Mouse (Mus musculus) kidney, postnatal 36 days (tissue): Measurements from ENCODE around the gene Ctsd.
"Not testable (repeated sequence)": the region's sequence is repeated elsewhere in the genome, so short reads cannot be mapped to it uniquely, and the experiment has no call there.

Source experiments
- DNase-seq, 2 experiments: peaks; one replicate each; pipeline ENCODE4 v3.0.0; 2021 to 2022; ENCODE audit warnings: mixed read lengths in 2 of 2

Ctsd gene

DNA sequence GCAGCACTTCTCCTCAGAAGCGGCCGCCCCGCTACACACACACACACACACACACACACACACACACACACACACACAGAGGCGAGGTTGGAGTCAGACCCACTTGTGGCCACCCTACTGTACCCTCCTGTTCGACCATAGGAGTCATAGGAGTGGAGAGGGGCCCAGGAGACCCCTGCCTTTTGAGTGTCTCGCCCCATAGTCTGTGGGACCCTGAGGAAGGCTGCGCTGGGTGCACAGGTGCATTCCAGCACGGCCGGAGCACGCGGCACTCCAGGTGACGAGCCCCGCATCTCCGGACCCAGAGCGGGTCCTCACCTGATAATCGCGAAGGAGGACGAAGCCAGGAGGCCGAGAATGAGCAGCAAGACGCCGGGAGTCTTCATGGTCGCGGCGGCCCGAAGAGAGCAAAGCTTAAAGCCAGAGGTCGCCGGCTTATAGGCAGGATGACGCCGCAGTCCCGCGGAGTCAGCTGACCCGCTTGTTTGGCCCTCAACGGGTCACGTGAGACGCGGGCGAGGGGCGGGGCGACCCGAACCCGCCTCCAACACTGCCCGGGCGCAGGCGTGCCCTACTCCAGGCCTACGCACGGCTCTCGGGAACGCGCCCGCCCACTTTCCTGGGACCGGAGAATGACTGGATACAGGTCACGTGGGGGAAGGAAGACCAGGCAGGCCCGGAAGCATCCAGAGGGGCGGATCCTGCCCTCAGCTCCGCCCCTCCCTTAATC lies at the start of gene Ctsd:
Ctsd (minus strand) TSS at position 620 of the 730 bp plus-strand sequence.
- DNase-seq = peak; percentile 99 to 100

DNA sequence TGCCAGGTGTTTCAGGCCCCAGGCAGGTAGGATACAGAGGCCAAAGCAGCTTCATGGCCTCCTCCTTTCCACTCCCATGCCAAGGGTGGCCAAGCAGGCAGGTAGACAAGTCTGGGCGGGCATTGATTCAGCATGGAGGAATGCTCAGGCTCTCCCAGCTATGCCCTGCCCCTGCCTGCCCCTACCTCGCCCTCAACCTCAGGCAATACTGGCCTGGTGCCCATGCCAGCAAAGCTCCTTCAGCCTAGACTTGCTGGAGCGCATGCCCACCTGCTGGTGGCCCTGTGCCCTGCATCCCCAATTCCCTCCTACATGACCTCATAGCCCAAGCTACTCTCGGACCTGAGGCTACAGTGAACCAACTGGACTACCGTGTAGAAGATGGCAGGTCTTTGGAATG lies 49.5 kb upstream of the Ctsd start:
- peak; percentile 43 to 65 for DNase-seq

DNA sequence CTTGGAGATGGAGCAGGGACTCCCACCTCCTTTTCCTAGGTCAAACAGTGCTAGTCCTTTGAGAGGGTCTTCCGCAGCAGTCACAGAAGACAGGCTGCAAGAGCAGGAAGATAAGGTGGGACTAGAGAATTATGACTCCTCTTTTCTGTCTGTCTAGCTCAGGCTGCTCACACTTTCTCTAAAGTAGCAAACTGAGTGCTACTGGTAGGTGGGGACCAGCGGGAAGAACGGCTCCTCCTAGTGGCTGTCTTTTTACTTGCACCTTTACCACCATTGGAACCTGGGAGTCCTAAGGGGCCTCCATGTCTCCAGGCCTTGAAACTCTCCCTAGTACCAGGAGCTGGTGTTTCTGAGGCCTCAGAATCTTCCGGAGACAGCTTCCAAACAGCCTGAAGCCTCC lies 47.7 kb upstream of the Ctsd start:
- peak; percentile 65 to 79 for DNase-seq

DNA sequence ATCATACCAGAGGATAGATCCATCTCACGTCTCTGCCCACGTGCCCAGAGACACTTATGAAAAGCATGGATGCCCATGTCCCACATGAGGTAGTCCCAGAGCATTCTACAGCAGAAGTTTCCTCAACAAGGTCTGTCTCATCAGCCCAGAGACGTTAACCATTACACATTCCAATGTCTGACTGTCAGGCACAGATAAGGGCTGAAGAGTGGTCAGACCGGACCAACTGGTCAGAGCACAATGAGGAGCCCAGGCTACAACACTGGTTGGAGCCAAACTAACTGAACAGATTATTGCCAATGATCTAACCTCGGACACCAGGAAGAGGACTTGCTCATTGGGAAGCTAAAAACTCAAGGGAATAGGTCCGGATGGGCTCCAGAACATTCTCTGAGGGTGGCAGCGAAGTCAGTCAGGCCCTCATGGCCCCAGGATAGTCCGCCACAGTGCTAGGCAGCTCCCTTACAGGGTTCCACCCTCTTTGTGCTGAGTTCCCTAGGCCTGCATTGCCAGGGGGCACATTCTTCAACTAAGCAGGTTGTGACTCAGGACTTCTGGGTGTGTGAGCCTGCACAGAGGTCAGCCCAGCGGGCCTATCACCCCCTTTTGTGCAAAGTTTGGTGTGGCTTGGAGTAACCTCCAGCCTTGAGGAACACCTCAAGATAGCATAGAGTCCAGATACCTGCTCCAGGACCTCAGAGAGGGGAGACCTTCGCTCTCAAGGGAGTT lies 46.5 kb upstream of the Ctsd start, which contains the start of gene Syt8:
Syt8 (plus strand) TSS at position 714 of the 729 bp plus-strand sequence.
- DNase-seq = no peak

DNA sequence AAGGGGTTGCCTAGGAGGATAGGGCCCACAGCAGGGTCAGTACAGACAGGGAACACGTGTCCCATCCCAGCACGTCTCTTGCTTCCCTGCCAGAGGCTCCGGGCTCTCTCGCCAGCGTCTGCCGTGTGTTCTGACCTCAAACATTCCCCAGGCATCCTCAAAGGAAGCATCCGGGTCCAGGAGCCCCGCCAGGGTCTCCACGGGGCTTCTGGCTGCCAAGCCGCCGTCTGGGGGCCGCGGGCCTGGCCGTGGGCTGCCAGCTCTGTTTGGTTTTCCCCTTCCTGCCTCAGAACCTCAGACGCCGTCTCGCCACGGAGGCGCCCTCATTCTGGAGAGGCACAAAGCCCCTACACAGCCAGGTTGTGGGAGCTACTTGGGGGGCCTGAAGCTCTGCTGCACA lies 45.8 kb upstream of the Ctsd start:
- no peak for DNase-seq

DNA sequence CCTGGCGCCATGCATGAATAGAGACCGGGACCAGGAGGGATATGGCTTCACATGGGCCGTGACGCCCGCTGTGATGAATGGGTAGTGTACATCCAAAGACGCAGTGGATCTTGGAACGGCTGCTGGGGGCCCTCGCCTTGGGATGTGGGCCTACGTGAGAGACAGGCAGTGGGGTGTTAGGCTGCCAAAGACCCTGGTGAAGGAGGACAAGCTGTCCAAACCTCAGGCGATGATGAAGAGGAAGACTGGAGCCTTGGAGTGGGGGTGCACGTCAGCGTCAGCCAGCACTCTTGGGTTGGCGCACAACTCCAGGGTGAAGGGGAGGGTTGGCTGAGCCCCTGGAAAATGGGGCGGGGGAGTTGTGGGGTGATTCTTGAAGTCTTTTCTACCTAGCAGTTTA lies 43.3 kb upstream of the Ctsd start:
- no peak for DNase-seq

DNA sequence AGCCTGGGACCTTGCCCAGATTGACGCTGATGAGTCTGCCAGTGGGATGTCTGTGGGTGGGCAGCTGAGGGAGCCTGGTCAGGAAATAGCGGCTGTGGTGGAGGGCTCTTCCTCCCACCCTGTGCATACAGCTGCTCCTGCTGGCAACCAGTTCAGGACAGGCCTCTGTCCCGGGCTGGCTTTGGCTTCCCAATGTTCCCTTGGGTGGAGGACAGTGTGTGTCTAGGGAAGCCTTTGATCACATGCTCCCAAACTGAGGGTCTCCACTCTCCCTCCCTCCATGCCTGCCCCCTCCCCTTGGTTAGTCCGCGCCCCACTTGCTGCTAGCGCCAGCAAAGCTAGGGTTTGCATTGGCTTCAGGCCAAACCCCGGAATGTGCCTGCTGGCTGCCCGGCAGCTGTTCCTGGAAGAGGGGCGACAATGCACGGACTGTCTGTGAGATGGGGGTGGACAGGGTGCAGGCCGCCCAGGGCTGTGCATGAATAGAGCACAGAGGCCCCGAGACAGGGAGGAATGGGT lies 42.4 kb upstream of the Ctsd start:
- DNase-seq = peak in 1 of 2 experiments; percentile 46

DNA sequence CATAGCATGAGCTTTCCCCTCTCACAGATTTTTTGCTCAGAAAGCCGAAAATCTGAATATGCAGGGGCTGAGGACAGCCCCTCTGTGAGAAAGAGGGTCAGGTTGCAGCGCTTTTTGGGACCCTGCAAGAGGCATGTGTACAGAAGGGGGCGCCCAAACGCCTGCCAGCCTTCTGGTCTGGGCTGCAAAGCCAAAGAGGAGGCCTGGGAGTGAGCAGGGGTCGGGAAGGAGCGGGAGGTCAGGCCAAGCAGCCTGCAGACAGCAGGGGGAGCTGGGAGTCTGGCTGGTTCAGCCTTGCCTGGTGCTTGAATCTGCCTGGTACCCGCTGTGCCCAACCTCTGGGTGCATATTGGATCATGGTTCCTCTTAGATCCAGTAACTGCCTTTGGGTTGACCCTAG lies 40.4 kb upstream of the Ctsd start:
- DNase-seq = peak in 1 of 2 experiments; percentile 44

DNA sequence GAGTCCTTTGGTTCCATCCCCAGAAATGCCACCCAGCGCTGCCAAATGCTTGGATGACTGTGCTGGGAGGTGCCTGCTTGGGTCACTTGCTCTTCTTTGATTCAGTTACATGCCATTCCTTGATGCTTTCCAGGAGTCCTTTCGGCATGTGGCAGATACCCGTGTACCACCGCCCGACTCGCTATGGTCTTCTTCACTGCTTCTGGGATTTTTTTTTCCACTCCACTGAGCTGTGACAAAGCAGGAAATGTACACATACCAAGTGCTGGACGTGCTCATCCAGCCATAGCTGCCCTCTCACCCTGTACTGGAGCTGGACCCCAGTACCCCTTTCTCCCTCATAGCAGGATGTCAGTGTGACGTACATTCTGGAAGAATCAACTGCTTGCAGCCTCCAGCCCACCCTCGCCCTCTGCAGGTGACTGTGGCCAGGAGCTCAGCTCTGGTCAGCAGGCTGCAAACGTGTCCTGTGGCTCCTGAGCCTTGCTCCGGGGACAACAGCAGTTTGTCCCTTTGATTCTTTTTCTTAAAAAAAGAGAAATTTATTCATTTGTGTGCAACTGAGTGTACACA lies 37.9 kb upstream of the Ctsd start:
- DNase-seq = peak; percentile 34 to 74

DNA sequence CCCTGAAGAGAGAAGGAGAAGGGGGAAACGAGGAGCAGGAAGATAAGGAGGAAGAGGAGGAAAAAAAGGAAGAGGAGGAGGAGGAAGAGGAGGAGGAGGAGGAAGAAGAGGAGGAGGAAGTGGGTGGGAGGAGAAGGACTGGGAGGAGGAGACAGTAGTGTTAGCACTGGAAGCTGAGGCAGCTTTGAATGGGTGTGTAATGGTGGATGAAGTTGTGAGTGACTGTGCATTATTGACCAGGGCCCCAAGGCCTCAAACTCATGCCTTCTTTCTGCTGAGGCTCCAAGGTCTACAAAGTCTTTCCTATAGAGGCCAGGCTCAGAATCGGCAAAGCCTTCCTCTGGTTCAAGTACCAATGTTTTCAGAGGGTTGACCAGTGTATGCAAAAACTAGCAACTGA lies 34.0 kb upstream of the Ctsd start:
- no peak for DNase-seq

DNA sequence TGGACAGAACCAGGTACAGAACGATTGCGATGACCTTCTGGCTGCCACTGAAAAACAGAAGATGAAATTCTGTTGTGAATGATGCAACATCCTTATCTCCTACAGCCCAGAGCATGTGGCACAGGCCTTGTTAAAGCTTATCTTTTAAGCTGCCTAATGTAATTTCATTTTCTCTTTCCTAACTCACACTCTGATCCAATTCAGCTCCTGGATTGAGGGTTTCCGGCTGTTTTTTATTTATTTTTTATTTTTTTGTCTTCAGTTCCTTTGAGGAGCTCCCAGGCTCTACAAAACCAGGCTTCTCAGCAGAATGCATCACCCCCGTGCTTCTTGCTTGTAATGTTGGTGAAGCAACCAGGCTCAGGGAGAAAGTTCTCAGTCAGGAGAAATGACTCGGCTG lies 32.0 kb upstream of the Ctsd start:
- DNase-seq = no peak

DNA sequence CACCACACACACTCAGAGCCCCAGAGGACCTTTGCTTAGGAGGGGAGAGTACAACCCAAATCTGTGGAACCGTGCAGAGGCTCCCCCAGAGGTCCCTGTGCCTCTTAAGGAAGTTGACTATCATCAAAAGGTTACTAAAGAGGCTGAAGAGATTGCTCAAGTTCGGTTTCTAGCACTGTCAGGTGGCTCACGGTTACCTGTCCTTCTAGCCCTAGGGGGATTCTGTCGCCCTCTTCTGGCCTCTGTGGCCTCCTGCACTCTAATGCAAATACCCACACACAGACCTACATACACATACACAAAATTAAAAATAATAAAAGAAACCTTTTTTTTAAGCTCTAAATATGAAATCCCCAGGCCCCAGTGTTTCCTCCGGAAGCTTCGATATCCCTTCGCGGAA lies 30.8 kb upstream of the Ctsd start:
- DNase-seq = no peak

DNA sequence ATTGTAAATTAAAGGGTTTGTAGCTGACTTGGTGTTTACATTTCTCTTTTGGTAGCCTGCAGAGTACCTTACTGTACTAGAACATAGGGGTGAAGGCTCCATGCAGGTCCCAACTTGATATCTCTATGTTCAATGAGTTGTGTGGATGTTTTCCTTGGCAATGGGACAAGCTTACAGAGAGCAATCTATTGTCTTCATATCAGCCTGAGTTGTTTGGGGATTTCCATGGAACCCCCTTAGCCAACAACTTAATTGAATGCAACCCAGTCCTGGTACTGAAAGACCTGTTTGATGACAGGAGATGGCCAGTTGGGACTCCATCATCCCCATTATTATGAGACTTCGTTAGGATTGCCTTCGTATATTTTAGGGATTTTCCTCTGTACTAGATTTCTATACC lies 30.2 kb upstream of the Ctsd start:
- no peak for DNase-seq

DNA sequence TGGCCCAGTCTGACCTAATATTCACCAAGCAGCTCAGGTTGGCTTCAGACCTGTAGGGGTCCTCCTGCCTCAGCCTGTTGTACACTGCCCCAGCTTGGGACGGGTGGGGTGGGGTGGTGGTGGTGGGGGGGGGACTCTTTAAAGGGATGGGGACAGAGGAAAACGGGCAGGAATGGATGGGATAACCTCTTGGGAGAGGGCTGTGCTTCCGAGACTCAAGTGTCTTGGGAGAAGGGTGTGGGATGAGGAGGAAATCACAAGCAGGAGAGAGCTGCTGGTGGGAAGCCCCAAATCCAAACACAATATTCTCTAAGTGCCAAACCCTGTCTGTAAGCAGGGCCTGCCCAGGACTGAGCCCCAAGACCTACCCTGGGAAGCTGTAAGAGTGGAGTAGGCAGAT lies 28.4 kb upstream of the Ctsd start:
- no peak for DNase-seq

DNA sequence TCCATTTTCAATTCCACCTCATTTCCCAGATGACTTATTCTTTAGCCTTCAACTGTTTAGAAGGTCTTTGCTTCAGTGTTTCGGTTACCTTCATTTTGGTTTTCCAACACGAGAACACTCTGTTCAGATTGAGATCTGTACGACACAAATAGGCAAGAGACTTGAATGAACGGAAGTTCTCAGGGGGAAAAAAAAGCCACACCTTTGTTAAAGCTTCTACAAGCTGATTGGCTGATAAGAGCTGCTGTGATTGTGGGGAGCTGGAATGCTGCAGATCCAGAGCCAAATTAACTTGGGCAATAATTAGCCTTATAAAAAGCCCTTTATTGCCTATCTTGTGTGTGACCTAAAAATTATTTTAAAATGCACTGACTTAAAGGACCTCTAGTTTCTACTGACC lies 27.5 kb upstream of the Ctsd start:
- DNase-seq = peak in 1 of 2 experiments; percentile 45

DNA sequence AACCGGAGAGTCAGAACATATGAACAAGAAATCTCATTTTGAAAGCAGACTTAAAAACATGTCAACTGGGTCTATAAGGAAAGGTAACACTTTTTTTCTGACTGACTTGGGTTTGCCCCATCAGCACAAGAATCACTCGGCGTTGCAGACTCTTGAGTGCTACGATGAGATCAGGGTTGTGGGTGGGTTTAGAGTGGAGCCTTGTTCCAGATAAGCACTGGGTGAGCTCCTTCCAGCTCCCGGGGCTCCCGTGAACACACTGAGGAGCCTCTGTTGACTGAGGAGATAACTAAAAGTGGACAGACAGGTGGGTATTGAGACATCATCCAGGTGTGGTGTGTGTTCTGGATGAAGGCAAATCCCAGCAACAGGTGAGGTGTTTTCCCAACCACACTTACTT lies 25.4 kb upstream of the Ctsd start:
- no peak for DNase-seq

DNA sequence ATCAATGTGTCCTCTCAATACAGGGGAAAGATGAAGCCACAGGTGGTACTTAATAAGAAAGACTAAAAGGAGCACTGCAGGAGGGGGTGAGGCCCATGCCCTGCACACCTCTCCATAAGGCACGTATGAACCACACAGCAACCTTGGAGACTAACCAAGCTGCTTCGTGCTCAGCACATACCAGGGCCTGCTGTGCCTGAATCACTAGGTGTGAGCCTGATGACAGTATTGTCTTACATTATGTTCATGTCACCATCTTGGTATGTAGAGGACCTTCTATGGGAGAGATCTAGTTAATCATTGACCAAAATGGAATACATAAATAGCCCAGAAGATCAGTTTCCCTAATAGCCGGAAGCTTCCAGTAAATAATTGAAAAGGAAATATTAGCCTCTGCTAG lies 21.8 kb upstream of the Ctsd start:
- DNase-seq = no peak

DNA sequence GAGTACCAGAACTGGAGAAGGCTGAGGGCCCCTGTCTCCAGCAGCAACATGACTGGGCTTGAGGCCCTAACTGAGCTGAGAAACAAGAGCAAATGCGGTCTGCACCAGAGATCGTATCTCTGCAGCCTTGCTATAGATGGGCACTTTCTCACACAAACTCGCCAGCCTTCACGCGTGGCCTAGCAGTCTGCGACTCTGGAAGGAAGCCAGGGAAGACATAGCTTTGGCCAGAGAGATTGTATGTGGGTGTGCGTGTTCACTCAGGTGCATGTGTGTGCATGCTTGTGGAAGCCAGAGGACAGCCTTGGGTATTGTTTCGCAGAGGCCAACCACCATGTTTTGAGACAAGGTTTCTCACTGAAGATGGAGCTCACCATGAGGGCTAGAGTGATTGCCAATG lies 20.8 kb upstream of the Ctsd start:
- no peak for DNase-seq

DNA sequence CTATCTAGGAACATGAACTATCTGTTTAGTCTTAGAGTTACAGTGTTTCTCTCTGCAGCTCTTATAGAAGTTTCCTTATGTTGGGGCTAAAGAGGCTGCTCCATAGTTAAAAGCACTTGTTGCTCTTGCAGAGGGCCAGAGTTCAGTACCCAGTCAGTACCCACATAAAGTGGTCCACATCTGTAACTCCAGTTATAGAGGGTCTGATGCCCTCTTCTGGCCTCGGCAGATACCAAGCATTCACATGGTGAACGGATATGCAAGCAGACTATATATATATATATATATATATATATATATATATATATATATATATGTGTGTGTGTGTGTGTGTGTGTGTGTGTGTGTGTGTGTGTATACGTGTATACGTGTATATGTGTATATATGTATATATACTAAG lies 20.1 kb upstream of the Ctsd start:
- no peak for DNase-seq

DNA sequence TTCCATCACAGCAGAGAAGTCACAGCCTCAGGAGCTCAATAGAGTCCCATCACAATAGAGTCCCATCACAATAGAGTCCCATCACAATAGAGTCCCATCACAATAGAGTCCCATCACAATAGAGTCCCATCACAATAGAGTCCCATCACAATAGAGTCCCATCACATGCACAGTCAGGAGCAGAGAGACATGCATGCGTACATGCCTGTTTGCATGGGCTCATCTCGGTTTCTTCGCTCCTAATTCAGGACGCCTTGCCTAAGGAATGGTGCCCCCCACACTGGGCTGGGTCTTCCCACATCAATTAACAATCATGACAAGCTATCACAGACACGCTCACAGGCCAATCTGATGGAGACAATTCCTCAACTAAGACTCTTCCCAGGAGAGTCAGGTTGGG lies 17.3 kb upstream of the Ctsd start:
- not testable (repeated sequence) for DNase-seq

DNA sequence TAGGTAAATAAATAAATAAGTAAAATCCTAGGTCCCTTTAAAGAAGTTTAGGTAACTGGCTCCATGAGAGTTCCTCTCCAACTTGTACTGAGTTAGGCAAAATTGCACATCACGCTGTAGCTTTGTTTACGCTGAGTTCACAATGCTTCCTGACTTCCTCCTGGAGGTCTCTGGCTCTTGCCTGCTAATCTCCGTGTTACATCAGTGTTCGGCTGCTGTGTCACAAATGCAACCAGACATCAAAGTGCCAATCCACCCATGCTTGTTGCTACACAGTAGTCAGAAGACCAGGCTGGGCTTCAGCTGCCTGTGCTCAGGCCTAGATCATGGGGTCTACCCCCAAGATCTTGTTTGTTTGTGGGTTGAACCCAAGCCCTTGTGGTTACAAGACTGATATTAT lies 15.8 kb upstream of the Ctsd start:
- DNase-seq = no peak

DNA sequence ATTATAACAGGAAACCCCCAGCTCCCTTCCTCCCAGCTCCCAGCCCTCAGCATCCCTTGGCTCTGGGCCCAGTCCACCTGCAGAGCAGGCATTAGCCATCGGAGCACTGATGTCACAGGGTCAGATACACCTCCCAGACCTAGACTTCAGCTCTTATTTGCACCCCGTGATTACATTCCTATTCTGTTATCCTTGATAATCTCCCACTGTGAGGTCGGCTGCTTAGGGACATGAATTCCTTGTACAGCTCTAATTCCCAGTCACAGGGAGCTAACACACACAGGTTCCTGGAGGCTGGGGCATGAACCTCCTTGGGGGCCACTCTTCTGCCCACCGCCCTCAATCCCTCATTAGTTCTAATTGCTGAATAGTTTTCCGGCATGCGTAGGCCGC lies 12.9 kb upstream of the Ctsd start:
- peak; percentile 36 to 55 for DNase-seq

DNA sequence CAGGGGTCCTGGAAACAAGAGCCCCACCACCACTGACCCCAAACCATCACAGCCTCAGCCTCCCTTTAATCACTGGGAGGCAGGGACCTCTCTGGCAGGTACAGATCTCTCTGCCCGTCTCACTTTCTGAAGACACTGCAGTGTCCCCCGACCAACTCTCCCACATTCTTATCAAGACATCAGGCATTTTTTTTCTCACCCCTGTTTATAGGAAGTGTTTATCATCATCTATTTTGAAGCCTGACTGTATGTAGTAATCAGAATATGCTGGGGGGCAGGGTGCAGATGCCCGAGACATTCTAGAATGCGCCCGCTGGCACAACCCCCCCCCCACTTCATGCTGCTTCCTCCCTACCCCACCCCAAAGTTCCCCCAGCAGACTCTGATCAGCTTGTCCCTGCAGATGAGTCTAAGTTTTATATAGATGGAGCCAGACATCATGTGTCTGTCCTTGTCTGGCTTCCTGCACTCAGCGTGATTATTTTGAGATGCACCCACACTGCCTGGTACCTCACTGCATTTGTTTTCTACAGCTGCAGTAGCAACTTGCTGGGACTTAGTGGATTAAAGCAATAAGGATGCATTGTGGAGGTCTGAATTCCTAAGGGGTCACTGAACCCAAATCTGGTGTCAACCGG lies 12.4 kb upstream of the Ctsd start:
- DNase-seq = no peak
